Mouse (Mus musculus) cerebellum, adult 11-12 months (tissue): ENCODE results near the gene Auts2.

ENCODE experiments used
- DNase-seq: peaks from one replicate; pipeline ENCODE4 v3.0.0; 2022

Auts2 gene

DNA sequence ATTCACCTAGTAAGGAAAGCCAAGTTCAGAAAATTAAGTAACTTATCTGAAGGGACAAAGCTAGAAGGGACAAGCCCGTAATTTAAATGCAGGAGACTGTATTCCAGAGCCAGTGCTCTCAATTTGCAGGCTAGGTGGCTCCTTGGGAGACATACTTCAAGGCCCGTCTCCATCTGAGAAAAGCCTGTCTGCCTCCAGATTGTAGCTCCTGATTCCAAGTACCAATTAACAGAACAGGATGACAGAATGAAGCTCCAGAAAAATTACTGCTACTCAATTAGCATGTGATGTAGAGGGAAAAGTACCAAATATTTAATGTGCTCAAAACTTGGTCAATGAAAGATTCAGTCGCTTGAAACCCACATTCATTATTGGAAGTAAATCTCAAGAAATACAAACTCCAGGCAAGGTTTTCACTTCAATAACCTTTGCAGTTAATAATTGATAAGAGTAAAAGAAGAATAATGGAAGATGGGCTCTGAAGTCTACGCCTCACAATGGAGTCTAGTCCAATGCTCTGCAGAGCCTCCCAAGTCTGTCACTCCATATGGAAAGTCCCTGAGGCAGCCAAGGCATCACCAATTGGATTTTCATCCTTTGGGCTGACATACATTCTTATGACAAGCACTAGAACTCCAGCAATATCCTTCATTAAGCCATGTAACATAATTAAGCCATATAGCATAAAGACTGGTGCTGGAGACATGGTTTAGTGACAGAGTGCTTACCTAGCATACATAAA, 97.8 kb downstream of the Auts2 start:
- DNase-seq: no peak

DNA sequence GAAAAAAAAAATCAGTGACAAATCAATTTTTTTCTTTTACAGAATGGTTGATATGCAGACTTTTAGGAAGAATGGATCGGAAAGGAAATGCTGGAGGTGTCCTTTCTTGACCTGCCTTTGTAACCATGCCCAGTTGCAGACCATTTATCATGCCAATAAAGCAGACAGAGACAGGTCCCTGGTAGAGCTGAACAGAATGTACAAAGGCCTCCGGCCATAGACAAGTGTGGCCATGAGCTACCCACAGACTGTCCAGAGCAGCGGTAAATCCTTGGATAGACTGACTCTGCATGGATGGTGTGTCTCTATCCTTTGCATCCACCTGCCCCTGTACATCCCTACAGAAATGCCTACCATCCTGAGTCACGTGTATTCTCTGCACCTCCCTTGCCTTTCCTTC, 100.2 kb downstream of the Auts2 start:
- DNase-seq: no peak

GRCm38 (mm10) chr5:132438414-132438813, 104.7 kb downstream of the Auts2 start:
- DNase-seq: no peak

- no peak for DNase-seq
Measured at GRCm38 (mm10) chr5:132437994-132438393, 105.2 kb downstream of the Auts2 start.

GRCm38 (mm10) chr5:132437478-132437877, 105.7 kb downstream of the Auts2 start:
- DNase-seq: no peak

- no peak for DNase-seq
Measured at GRCm38 (mm10) chr5:132436901-132437300, 106.2 kb downstream of the Auts2 start.

GRCm38 (mm10) chr5:132436473-132436872, 106.7 kb downstream of the Auts2 start:
- DNase-seq: no peak

DNA sequence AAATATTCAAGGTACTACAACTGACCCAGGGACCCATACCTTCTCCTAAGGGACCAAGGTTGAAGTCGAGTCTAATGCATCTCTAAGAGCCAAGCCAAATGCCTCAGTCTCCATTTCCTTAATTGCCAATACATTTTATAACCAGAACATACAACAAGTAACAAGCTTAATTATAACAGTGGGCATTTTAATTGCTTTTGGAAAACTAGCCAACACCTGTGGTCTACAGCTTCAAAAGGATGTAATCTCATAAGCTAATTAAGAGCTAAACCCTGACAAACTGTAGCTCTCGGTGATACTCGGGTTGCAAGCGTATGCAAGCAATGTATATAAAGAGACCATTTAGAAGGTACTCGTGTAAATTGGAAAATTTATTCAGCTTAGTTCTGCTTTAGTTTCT, 107.7 kb downstream of the Auts2 start:
- no peak for DNase-seq

GRCm38 (mm10) chr5:132433377-132434115, 109.6 kb downstream of the Auts2 start:
- DNase-seq: no peak

GRCm38 (mm10) chr5:132429363-132429762, 113.8 kb downstream of the Auts2 start:
- DNase-seq: no peak

DNA sequence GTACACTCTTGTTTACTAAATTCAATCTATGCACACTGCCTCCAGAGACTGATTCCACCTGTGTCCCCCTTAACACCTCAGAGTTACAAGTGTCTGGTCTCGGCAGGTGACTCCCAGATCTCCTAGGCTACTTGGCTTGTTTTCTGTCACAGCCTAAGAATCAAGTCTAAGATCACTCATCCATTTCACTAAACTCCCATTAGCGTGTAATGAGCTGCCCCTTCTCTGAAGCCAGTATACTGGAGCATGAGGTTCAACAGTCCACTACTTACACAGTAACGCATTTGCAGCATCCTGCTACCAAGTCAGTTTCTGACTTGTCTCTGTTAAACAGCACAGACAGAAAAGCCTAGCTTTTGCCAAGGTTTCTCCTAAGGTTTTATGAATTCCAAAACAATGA, 116.8 kb downstream of the Auts2 start:
- DNase-seq: no peak

DNA sequence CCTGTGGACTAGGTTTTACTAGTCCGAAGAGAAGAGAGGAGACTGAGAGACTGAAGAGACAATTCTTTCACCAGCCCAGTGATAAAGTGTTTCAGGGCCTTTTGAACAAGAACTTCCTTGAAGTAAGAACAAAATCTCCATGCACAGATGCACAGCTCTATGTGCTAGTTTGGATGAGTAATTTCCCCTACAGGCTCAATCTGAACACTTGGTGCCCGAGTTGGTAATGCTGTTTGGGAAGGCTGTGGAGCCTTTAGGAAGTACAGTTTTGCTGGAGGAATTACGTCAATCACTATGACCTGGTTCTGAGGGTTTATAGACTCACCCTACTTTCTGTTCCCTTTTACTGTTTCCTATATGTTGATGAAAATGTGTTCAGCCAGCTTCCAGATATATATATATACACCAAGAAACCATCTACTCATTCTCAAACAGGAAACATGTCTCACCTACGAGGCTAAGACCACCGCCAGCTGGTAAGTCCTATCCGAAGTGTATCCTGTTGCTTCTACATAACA, 117.3 kb downstream of the Auts2 start:
- DNase-seq: no peak

DNA sequence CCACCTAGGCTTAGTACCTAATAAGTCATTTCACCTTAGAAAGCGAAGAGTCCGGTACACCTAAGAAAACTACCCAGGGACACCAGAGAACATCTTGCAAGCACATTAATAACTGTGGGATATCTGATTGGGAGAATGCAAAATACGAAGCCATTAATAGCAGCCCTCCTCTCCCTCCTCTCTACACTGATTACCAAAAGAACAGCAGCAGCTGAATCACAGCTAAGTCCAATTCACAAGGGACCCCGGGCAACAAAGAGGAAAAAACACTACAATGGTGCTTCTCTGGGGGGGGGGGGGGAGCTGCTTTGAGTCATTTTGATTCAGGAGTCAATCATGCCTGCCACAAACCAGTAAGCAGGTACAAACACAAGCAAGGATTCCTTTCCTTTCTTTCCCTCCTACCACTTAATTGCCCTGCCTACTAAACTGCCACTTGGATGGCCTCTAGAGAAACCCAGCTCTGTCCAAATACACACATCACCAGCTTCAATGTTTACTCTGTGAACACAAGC, 132.7 kb downstream of the Auts2 start:
- no peak for DNase-seq

DNA sequence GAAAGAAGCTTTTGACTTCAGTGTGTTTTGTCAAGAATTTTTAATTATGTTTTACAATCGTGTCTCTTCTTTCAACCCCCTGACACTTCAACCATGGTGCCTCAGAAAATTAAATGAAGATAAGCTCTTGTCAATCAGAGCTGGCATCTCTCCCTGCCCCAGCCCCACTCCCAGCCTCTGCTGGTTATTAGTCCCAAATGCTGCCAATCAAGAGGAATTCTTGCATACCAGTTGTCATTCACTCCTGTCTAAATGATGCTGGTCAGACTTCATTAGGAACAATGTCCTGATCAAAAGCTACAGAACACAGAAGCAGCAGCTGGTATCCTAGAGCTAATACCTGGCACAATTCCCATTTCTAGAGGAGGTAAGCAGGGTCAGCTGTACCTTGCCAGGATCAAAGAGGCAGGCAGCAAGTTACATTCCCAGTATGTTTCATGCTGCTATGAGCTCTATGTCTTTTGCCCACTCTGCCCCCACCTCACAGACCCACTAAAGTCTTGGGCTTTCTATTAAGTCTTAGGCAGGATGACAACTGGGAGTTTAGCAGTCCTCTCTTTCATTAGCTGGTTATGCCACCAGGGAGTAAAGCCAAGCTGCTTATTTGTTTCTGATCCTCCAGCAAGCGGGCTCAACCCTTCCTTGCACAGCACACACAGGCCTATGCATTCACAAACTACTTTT, 134.1 kb downstream of the Auts2 start:
- peak; percentile 25 for DNase-seq

DNA sequence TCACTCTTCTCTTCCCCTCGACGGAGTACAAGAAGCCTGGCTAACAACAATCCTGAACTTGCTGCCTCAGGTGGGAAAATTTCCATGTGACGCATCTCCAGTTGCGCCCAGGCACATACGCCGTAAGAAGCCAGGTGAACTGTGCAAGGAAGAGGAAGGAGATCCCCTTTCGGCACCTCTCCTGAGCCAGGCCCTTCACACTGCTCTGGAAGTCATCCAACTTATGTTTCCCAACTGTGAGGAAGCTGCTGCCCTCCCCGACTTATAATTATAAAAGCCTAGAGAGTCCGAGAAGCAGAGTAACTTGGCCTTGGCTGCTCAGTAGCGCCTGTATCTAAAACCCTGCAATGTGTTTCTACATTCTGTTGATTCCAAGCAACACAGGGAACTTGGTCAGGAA, 142.6 kb downstream of the Auts2 start:
- peak; percentile 21 for DNase-seq

- no peak for DNase-seq
Measured at GRCm38 (mm10) chr5:132399486-132399885, 143.7 kb downstream of the Auts2 start.

GRCm38 (mm10) chr5:132395922-132396321, 147.2 kb downstream of the Auts2 start:
- DNase-seq: no peak

- no peak for DNase-seq
Measured at GRCm38 (mm10) chr5:132394800-132395575, 148.2 kb downstream of the Auts2 start.

DNA sequence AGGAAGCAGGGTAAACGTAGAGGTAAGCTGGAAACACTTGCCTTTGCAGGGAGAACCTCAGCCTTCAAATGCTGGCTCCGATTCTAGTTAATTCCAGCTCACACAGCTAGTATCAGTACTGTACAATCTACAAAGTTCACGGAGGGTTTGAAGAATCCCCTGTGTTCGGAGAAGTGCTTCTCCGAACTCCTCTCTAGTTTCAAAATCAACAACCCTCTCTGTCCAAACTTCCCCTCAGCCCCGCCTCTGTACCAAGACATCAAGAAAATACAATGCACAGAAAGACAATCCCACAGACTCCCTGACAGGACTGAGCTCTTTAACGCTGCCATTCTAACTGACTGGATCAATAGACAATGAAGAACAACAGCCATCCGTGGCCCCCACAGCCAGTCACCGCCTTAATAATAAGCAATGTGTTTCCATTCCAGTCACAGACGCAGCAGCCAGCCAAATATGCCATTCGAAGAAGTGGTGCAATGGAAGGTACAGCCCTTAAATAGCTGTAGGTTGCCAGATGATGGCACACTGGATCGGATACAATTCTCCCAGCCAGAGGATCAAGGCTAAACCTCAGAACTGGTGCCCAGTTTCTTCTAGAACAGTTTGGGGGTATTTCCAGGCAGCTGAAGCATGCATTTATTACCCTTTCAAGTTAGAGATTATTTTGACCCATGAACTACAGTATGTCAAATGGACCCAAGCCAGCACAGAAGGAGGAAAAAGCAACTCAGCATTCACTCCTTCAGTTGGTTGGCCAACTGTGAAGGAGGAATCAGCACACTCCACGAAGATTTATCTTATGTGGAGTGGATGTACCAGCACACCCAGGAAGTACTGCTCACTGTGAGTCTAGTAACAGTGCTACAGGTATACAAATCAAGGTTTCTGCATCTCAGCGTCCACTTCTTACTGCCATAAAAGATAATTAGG, 151.0 kb downstream of the Auts2 start:
- DNase-seq: no peak

- peak; percentile 58 for DNase-seq
Measured at GRCm38 (mm10) chr5:132388746-132389145, 154.4 kb downstream of the Auts2 start.

- no peak for DNase-seq
Measured at GRCm38 (mm10) chr5:132385244-132385855, 157.8 kb downstream of the Auts2 start.
